Mouse (Mus musculus): Measurements from ENCODE around the gene Cd5. TPM values are rescaled to one million over a fixed set of nuclear protein-coding genes. Genes with fewer than 3 reads are reported as not detected.
A peak's percentile ranks its signal among the peaks of the same experiment; 100 is the strongest.

Cd5 gene
- polyA plus RNA-seq, 1 experiment: 2.6 TPM

DNA sequence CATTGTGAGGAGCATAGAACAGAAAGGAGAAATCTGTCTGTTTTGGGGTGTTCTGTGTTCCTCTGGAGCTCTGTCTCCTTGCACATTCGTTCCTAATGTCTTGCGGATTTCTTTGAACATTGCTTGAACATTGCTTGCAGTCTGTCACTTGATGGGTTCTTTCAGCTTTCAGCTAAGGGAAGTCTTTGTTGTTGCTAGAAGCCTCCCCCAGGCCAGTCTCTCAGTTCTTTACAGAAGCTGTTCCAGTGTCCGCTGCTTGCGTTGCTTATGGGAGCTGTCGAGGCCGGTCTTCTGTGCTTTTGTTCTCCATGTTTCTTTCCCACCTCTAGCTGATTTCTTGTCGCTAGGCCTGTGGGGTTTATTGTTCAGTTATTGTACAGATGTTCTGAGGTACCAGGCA, 43.0 kb downstream of the Cd5 start:
- Histone ChIP-seq H3K27ac (ENCODE audit: insufficient read depth, low read depth, low read length) (no peak overlapping the region), H3K36me3 (ENCODE audit: control insufficient read depth, insufficient read depth, low read length) (no peaks in the 10 kb centered on the region), H3K4me3 (ENCODE audit: low read depth, low read length) (no peak overlapping the region), H3K27me3 (ENCODE audit: control insufficient read depth, insufficient read depth, low read length) (no peaks in the 10 kb centered on the region), H3K4me1 (ENCODE audit: control insufficient read depth, insufficient read depth, insufficient read length, low read length) (peaks cover 50% of the 10 kb centered on the region)
- TF ChIP-seq CTCF (IDR thresholded peaks at IDR 0.05; ENCODE audit: extremely low read depth, insufficient read length, insufficient replicate concordance, low read depth, low read length) (no peak), POLR2A (IDR thresholded peaks at IDR 0.05; ENCODE audit: low read depth, low read length) (no peak)
- WGBS: 70% methylated on average over 7 of the region's 7 CpGs

DNA sequence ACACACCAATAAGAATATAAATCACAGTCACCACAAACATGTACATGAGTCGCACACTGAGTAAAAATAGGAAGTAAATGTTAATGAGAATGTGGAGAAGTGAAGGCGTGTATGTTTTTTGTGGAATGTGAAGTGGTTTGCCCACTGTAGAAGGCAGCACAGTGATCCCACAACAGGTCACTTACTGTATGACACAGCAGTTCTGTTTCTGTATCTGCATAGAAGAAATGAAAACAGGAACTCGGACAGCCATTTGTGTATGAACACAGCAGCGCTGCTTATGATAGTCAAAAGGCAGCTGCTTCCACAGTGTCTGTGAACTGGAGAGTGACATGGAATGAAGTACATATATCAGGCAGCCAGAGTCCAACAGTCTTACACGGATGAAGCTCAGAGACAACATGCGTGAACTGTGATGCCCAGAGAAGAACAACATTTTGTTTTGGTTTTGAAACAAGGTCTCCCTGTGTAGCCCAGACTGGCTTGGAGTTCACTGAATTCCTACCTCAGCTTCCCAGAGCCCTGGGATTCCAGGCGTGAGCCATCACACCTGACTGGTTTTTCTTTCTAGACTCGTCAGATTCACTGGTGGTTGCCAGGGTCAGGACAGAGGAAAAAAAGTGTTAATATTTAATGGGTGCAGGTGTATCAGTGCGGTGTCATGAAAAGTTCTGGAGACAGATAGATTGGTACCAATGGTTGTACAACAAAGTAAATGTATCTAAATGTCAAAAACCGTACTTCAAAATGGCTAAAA, 44.7 kb downstream of the Cd5 start:
- Histone ChIP-seq H3K27ac (ENCODE audit: insufficient read depth, low read depth, low read length) (no peak overlapping the region), H3K27me3 (ENCODE audit: control insufficient read depth, insufficient read depth, low read length) (no peaks in the 10 kb centered on the region), H3K4me3 (ENCODE audit: low read depth, low read length) (no peak overlapping the region), H3K36me3 (ENCODE audit: control insufficient read depth, insufficient read depth, low read length) (no peaks in the 10 kb centered on the region), H3K4me1 (ENCODE audit: control insufficient read depth, insufficient read depth, insufficient read length, low read length) (peaks cover 39% of the 10 kb centered on the region)
- WGBS: 81% methylated on average over 10 of the region's 10 CpGs
- TF ChIP-seq POLR2A (IDR thresholded peaks at IDR 0.05; ENCODE audit: low read depth, low read length): no peak
- no peak for TF ChIP-seq CTCF (IDR thresholded peaks at IDR 0.05; ENCODE audit: extremely low read depth, insufficient read length, insufficient replicate concordance, low read depth, low read length)

DNA sequence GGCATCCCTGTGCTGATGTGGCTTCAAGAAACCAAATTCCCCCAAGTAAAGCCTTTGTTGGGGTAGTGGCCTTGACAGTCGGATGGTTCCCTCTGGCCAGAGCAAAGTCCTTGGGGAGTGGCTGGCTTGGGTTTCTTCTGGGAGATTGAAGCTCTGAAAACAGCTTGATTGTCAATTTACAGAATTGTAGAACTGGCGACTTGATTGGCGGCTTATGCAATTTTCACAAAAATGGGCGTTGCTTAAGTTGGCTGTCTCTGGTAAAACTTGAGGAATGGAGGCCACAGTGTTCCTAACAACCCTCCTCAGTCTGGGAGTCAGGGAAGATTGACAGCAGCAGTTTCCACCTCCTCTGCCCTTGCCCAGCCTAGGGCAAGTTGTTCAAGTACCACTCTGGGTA, 46.4 kb downstream of the Cd5 start:
- Histone ChIP-seq H3K27me3 (ENCODE audit: control insufficient read depth, insufficient read depth, low read length) (no peaks in the 10 kb centered on the region), H3K27ac (ENCODE audit: insufficient read depth, low read depth, low read length) (peak overlapping the region; percentile 36), H3K36me3 (ENCODE audit: control insufficient read depth, insufficient read depth, low read length) (no peaks in the 10 kb centered on the region), H3K4me1 (ENCODE audit: control insufficient read depth, insufficient read depth, insufficient read length, low read length) (peaks cover 30% of the 10 kb centered on the region), H3K4me3 (ENCODE audit: low read depth, low read length) (no peak overlapping the region)
- TF ChIP-seq POLR2A (IDR thresholded peaks at IDR 0.05; ENCODE audit: low read depth, low read length) (no peak), CTCF (IDR thresholded peaks at IDR 0.05; ENCODE audit: extremely low read depth, insufficient read length, insufficient replicate concordance, low read depth, low read length) (no peak)
- WGBS: 31% methylated on average over 4 of the region's 4 CpGs

DNA sequence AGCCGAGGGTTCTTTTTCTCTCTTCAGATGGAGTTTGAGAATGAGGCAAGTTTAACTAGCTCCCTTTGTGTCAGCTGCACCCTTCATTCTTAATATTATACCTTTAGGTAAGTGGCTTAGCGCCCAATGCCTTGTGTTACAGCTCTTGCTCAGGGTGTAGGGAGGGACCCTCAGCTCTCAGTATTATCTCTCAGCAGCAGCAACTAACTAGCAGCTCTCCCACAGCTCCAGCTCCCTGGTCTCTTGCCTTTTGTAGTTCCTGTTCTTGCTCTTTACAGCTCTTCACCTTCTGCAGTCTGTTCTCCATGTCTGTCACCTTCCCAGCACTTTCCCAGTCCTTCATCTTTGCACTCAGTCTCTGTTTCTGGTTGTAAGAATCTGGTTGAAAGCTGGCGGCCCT, 47.1 kb downstream of the Cd5 start:
- 85% methylated on average over 3 of the region's 3 CpGs for WGBS
- no peak overlapping the region for H3K4me3 ChIP-seq (ENCODE audit: low read depth, low read length)

DNA sequence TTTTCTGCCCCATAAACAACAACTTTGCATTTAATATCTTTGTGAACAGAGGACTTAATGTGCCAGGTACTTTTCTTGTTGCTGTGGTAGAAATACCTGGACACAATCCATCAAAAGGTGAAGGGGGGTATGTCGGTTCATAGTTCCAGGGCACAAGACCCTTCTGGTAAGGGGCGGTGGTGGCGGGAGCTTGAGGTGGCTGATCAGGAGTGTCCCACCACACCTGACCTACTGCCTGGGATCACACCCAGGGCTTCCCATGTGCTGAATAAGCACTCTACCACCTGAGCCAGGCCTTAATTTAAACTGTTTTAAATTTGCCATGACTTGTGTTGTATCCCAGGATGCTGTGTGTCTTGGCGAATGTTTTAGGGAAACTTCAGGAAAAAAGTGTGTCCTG, 47.7 kb downstream of the Cd5 start:
- H3K4me3 ChIP-seq (ENCODE audit: low read depth, low read length): no peak overlapping the region
- TF ChIP-seq POLR2A (IDR thresholded peaks at IDR 0.05; ENCODE audit: low read depth, low read length) (no peak), CTCF (IDR thresholded peaks at IDR 0.05; ENCODE audit: extremely low read depth, insufficient read length, insufficient replicate concordance, low read depth, low read length) (no peak)
- H3K27me3 ChIP-seq (ENCODE audit: control insufficient read depth, insufficient read depth, low read length): no peaks in the 10 kb centered on the region
- H3K27ac ChIP-seq (ENCODE audit: insufficient read depth, low read depth, low read length): peak overlapping the region; percentile 60; the same call in 1 of the 2 replicates
- WGBS: 94% methylated on average over 4 of the region's 4 CpGs
- peaks cover 27% of the 10 kb centered on the region for H3K4me1 ChIP-seq (ENCODE audit: control insufficient read depth, insufficient read depth, insufficient read length, low read length)
- H3K36me3 ChIP-seq (ENCODE audit: control insufficient read depth, insufficient read depth, low read length): no peaks in the 10 kb centered on the region

More for the DNA sequence above, 47.1 kb downstream of the Cd5 start:
- no peaks in the 10 kb centered on the region for H3K36me3 ChIP-seq (ENCODE audit: control insufficient read depth, insufficient read depth, low read length)
- peak overlapping the region; percentile 36 for H3K27ac ChIP-seq (ENCODE audit: insufficient read depth, low read depth, low read length)
- no peak for TF ChIP-seq POLR2A (IDR thresholded peaks at IDR 0.05; ENCODE audit: low read depth, low read length)
- TF ChIP-seq CTCF (IDR thresholded peaks at IDR 0.05; ENCODE audit: extremely low read depth, insufficient read length, insufficient replicate concordance, low read depth, low read length): no peak
- H3K27me3 ChIP-seq (ENCODE audit: control insufficient read depth, insufficient read depth, low read length): no peaks in the 10 kb centered on the region
- peaks cover 27% of the 10 kb centered on the region for H3K4me1 ChIP-seq (ENCODE audit: control insufficient read depth, insufficient read depth, insufficient read length, low read length)

DNA sequence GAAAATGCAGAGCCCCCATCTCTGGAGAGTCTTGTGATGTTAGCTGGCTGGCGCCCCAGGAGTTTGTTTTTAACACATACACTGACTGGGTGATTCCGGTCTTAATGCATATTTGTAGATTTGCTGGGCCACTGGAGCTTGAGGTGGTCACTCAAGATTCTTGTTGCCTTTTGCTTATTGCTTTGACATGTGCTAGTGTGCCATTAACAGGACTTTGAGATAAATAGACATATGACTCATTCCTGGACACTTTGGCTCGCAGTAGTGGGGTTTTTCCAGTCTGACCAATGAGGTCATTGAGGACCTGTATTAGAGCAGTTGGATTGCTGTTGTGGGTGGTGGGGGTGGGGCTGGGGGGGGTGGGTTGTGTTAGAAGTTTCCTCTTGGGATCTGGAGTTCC, 48.5 kb downstream of the Cd5 start:
- TF ChIP-seq CTCF (IDR thresholded peaks at IDR 0.05; ENCODE audit: extremely low read depth, insufficient read length, insufficient replicate concordance, low read depth, low read length) (no peak), POLR2A (IDR thresholded peaks at IDR 0.05; ENCODE audit: low read depth, low read length) (no peak)
- Histone ChIP-seq H3K27me3 (ENCODE audit: control insufficient read depth, insufficient read depth, low read length) (no peaks in the 10 kb centered on the region), H3K36me3 (ENCODE audit: control insufficient read depth, insufficient read depth, low read length) (no peaks in the 10 kb centered on the region), H3K4me3 (ENCODE audit: low read depth, low read length) (no peak overlapping the region), H3K4me1 (ENCODE audit: control insufficient read depth, insufficient read depth, insufficient read length, low read length) (peaks cover 23% of the 10 kb centered on the region; the same call in 1 of the 2 replicates), H3K27ac (ENCODE audit: insufficient read depth, low read depth, low read length) (no peak overlapping the region; the same call in 1 of the 2 replicates)
- WGBS: 52% methylated on average over 3 of the region's 3 CpGs

DNA sequence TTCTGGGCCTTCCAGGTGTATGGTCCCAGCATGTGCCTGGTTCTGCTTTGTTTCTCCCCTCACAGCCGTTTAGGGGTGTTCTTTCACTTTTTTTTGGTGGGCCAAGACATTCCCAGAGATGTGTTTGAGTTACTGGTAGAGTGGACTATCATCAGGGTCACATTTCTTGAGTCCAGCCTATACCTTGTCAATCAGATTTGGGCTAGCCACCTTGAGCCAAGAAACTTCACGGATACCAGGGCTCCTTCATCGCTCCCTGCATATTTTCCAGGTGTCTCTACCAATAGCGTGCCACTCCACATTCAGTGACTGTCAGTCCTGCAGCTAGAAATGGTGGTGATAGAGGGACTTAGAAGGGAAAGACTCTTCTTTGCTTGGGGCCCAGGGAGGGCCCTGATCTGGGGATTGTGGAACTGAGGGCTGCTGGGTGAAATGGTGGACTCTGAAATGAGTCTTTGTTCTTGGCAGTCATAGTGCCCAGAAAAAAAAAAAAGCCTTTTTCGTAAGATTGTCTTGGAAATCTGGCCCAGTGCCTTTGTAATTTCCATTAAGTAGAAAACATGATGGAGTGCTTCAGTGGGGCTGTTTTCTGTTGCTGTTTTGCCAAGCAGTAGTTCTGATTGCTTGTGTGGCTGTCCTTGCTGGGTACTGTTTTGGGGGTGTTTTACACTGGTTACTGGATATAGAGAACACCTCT, 49.2 kb downstream of the Cd5 start:
- Histone ChIP-seq H3K4me1 (ENCODE audit: control insufficient read depth, insufficient read depth, insufficient read length, low read length) (peaks cover 20% of the 10 kb centered on the region; the same call in 1 of the 2 replicates), H3K36me3 (ENCODE audit: control insufficient read depth, insufficient read depth, low read length) (no peaks in the 10 kb centered on the region), H3K27me3 (ENCODE audit: control insufficient read depth, insufficient read depth, low read length) (no peaks in the 10 kb centered on the region), H3K27ac (ENCODE audit: insufficient read depth, low read depth, low read length) (peak overlapping the region; percentile 94), H3K4me3 (ENCODE audit: low read depth, low read length) (peak overlapping the region; percentile 77)
- 22% methylated on average over 5 of the region's 5 CpGs for WGBS
- TF ChIP-seq CTCF (IDR thresholded peaks at IDR 0.05; ENCODE audit: extremely low read depth, insufficient read length, insufficient replicate concordance, low read depth, low read length): no peak
- no peak for TF ChIP-seq POLR2A (IDR thresholded peaks at IDR 0.05; ENCODE audit: low read depth, low read length)
